Mouse (Mus musculus): Measurements from ENCODE around the gene 1700024P04Rik.

Gene 1700024P04Rik

GRCm38 (mm10) chr13:98963612-98964011 lies 20.8 kb downstream of the 1700024P04Rik start:
- DNase-seq (ENCODE audit: low read depth), result no peak

- DNase-seq (ENCODE audit: low read depth), result no peak
These were observed 26.2 kb downstream of the 1700024P04Rik start for GRCm38 (mm10) chr13:98958177-98958576.

GRCm38 (mm10) chr13:98956209-98956608 lies 28.2 kb downstream of the 1700024P04Rik start:
- DNase-seq (ENCODE audit: low read depth), result no peak

GRCm38 (mm10) chr13:98955676-98956075 lies 28.7 kb downstream of the 1700024P04Rik start:
- no peak for DNase-seq (ENCODE audit: low read depth)

- no peak for DNase-seq (ENCODE audit: low read depth)
These were observed 29.1 kb downstream of the 1700024P04Rik start for GRCm38 (mm10) chr13:98955226-98955625.

- no peak for DNase-seq (ENCODE audit: low read depth)
These were observed 30.5 kb downstream of the 1700024P04Rik start for GRCm38 (mm10) chr13:98953830-98954229.

- DNase-seq (ENCODE audit: low read depth), result no peak
These were observed 32.4 kb downstream of the 1700024P04Rik start for GRCm38 (mm10) chr13:98951951-98952350.

GRCm38 (mm10) chr13:98948146-98948545 lies 36.2 kb downstream of the 1700024P04Rik start:
- DNase-seq (ENCODE audit: low read depth), result no peak

- no peak for DNase-seq (ENCODE audit: low read depth)
These were observed 37.9 kb downstream of the 1700024P04Rik start for GRCm38 (mm10) chr13:98946434-98946833.

- no peak for DNase-seq (ENCODE audit: low read depth)
These were observed 38.5 kb downstream of the 1700024P04Rik start for GRCm38 (mm10) chr13:98945908-98946307.

- no peak for DNase-seq (ENCODE audit: low read depth)
These were observed 39.0 kb downstream of the 1700024P04Rik start for GRCm38 (mm10) chr13:98945381-98945780.

GRCm38 (mm10) chr13:98944620-98945081 lies 39.7 kb downstream of the 1700024P04Rik start:
- DNase-seq (ENCODE audit: low read depth), result peak; percentile 30

- no peak for DNase-seq (ENCODE audit: low read depth)
These were observed 42.0 kb downstream of the 1700024P04Rik start for GRCm38 (mm10) chr13:98942360-98942759.

- DNase-seq (ENCODE audit: low read depth), result peak; percentile 28
These were observed 42.5 kb downstream of the 1700024P04Rik start for GRCm38 (mm10) chr13:98941829-98942343.

- no peak for DNase-seq (ENCODE audit: low read depth)
These were observed 47.3 kb downstream of the 1700024P04Rik start for GRCm38 (mm10) chr13:98937108-98937507.
